Mouse (Mus musculus) cerebellum, postnatal 10 days (tissue): ENCODE data around the gene Clba1.

ENCODE experiments used
- DNase-seq, 2 experiments: peaks; one replicate each; pipeline ENCODE4 v3.0.0; 2021; ENCODE audit warnings: mixed read lengths in 2 of 2

The Clba1 gene

DNA sequence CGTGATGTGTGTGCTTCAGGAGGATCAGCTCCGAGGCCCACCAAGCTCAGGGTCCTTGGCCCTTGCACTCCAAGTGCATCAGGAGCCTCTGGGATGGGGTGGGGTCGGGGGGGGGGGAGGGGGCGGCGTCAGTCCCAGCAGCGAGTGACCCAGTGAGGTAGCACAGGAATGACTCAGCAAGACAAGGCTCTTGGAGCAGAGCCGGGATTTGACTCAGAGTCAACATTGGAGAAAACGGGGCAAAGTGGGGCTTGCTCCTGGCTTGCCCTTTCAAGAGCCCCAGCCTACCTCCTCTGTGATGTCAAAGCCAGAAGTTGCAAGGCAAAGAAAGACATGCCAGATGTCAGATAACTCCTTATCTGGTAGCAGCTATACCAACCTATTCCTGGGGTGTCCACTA lies 42.4 kb downstream of the Clba1 start:
- no peak for DNase-seq

- DNase-seq: no peak
These were observed 44.5 kb downstream of the Clba1 start for GRCm38 (mm10) chr12:112853050-112853729.

GRCm38 (mm10) chr12:112854610-112855333 lies 46.0 kb downstream of the Clba1 start:
- DNase-seq: no peak

DNA sequence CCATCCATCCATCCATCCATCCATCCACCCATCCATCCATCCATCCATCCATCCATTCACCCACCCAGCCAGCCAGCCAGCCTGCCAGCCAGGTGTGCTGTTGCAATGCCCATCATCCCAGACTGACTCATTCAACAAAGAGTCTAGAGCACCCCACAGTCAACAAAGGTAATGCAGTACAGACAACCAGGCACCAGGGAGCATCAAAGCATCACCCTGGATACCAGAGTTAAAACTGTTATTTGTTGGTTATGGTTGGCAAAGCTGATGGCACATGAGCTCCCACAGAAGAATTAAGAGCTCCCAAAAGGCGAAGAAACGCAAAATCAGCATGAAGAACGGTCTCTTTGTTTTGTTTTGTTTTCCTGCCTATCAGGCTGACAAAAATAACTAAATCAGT lies 47.6 kb downstream of the Clba1 start:
- no peak for DNase-seq

GRCm38 (mm10) chr12:112857021-112857925 lies 48.5 kb downstream of the Clba1 start:
- DNase-seq: no peak

GRCm38 (mm10) chr12:112858581-112859336 lies 50.0 kb downstream of the Clba1 start:
- DNase-seq: no peak

DNA sequence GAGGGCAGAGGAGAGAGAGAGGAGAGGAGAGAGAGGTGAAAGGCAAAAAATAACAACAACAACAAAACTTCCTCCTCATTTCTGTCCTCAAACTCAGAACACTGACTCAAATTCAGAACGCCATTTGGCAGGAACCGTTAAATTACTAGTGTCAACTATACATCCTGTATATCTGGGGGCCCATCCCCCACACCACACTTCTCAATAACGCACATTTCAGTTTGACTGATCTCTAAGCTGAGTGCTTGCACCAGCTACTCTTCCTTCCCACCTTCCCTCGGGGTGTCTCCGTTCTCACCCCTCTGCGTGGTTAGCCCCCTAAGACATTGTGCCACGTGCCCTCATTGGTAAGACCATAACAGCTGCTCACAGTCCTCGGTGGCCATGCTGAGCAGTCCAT lies 51.2 kb downstream of the Clba1 start:
- no peak for DNase-seq

DNA sequence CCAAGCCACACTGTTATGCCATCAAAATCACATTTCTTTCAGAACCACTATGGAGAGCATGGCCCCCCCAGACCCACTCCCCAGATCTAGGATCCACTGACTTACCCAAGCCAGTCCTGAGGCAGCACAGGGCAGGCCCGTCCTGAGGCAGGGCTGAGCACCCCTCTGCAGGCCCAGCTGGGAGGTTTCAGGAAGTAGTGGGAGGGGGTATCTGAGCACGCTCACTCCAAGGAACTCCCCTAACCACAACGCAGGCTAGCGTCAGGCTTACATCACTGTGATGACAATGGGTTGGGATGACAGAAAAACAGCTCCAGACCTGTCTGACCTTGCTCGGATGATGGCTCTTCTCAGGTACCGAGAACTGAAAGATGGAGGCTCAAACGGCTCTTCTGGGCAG lies 52.0 kb downstream of the Clba1 start:
- no peak for DNase-seq

- DNase-seq: no peak
These were observed 53.2 kb downstream of the Clba1 start for GRCm38 (mm10) chr12:112861911-112862321.

- DNase-seq: no peak
These were observed 56.1 kb downstream of the Clba1 start for GRCm38 (mm10) chr12:112864804-112865203.
